Mouse (Mus musculus) neural tube, embryonic 15.5 days (tissue): ENCODE data around the gene Gm47289. TPM values are rescaled to one million over a fixed set of nuclear protein-coding genes. Genes with fewer than 3 reads are reported as not detected.

Source experiments
- ATAC-seq: fragments of 200-750 bp; cut with Nextera tagmentation; 2 replicates; pipeline ENCODE4 v1.8.0; 2017; ENCODE audit warnings: mild to moderate bottlenecking, moderate TSS enrichment, moderate library complexity; ENCODE audit not compliant: low FRiP score
- H3K27ac ChIP-seq: fragments of 300-500 bp; sonication (generic); replicated peaks from 2 replicates; pipeline ENCODE4 v1.5.1; 2015; ENCODE audit warnings: mild to moderate bottlenecking, inconsistent platforms
- H3K27me3 ChIP-seq: fragments of 300-500 bp; sonication (generic); replicated peaks from 2 replicates; pipeline ENCODE4 v1.6.1; 2015; ENCODE audit warnings: inconsistent platforms
- H3K36me3 ChIP-seq: fragments of 300-500 bp; sonication (generic); 2 replicates; pipeline ENCODE4 v1.6.1; 2015; ENCODE audit warnings: inconsistent platforms
- H3K4me1 ChIP-seq: fragments of 300-500 bp; sonication (generic); 2 replicates; pipeline ENCODE4 v1.6.1; 2015; ENCODE audit warnings: inconsistent platforms
- H3K4me2 ChIP-seq: fragments of 300-500 bp; sonication (generic); 2 replicates; pipeline ENCODE4 v1.6.1; 2015; ENCODE audit warnings: inconsistent platforms, mild to moderate bottlenecking, moderate library complexity
- H3K4me3 ChIP-seq: fragments of 300-500 bp; sonication (generic); replicated peaks from 2 replicates; pipeline ENCODE4 v1.5.1; 2015; ENCODE audit warnings: mild to moderate bottlenecking, inconsistent platforms
- H3K9ac ChIP-seq: fragments of 300-500 bp; sonication (generic); replicated peaks from 2 replicates; pipeline ENCODE4 v1.6.1; 2015; ENCODE audit warnings: mild to moderate bottlenecking, inconsistent platforms
- H3K9me3 ChIP-seq: fragments of 300-500 bp; sonication (generic); replicated peaks from 2 replicates; pipeline ENCODE4 v1.6.1; 2016; ENCODE audit warnings: inconsistent platforms
- WGBS: fragments of 180-500 bp; shearing (Covaris S2); methylation state at CpG from one replicate; pipeline ENCODE4 v1.1.7; 2015; ENCODE audit warnings: mixed read lengths; 5-methylcytosine and 5-hydroxymethylcytosine counted together
- polyA plus RNA-seq: library from polyadenylated mRNA; unstranded; fragments of >200 nt; fragmentation: Nextera tagmentation; extraction: Ambion mirVana; gene quantifications from 2 replicates; pipeline ENCODE4 v1.2.1, GENCODE M21; 2015

Gene Gm47289
- polyA plus RNA-seq, 1 experiment from 2014 or later: not detected

GRCm38 (mm10) chr9:119143372-119143771, 15.6 kb upstream of the Gm47289 start:
- H3K9ac ChIP-seq: no peak overlapping the region
- H3K36me3 ChIP-seq: no peaks in the 10 kb centered on the region
- no peaks in the 10 kb centered on the region for H3K27me3 ChIP-seq
- H3K4me1 ChIP-seq: no peaks in the 10 kb centered on the region
- no peak overlapping the region for H3K27ac ChIP-seq
- ATAC-seq: no peak
- no peak overlapping the region for H3K4me2 ChIP-seq
- H3K4me3 ChIP-seq: no peak overlapping the region
- WGBS: 76% methylated on average over 9 of the region's 9 CpGs
- no peaks in the 10 kb centered on the region for H3K9me3 ChIP-seq

DNA sequence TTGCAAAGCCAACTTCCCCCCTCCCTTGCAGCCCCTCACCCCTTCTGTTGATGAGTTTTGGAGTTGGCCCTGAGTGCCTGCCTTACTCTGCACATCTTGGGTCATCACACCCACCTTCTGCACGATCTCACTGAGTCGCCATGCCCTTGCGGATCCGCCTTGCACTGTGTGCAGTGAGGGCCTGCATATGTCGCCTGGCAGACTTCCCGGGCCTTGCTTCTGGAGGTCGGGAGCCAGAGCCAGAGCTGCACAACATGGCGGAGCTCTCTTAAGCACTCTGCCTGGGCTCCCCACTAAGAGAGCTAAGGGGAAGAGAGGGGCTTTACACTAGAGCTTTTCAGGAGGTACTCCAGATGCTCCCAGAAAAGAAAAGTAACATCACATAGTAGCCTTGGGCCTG, 14.3 kb upstream of the Gm47289 start:
- Histone ChIP-seq H3K27me3 (no peaks in the 10 kb centered on the region), H3K4me1 (no peaks in the 10 kb centered on the region), H3K27ac (no peak overlapping the region), H3K4me3 (no peak overlapping the region), H3K4me2 (no peak overlapping the region), H3K36me3 (no peaks in the 10 kb centered on the region), H3K9me3 (no peaks in the 10 kb centered on the region), H3K9ac (no peak overlapping the region)
- WGBS: 77% methylated on average over 8 of the region's 8 CpGs
- no peak for ATAC-seq

DNA sequence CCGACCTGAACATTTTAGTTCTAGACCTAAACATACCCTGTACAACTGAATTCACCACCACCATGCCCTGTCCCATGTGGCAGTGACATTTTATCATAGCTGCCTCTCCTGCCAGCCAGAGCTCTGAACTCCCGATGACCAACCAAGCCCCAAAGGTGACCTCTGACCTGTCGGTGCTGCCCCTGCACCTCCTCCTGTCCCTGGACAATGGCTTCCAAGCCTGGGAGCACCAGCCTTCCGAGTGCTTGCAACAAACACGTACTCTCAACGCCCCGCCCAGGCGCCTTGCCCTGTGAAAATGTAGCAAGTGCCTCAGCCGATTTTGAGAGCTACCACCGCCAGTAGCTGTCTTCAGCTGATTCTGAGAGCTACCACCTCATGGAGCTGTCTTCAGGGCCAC, 13.8 kb upstream of the Gm47289 start:
- Histone ChIP-seq H3K9ac (no peak overlapping the region), H3K27me3 (no peaks in the 10 kb centered on the region), H3K27ac (no peak overlapping the region), H3K9me3 (no peaks in the 10 kb centered on the region), H3K4me1 (no peaks in the 10 kb centered on the region), H3K4me2 (no peak overlapping the region), H3K36me3 (no peaks in the 10 kb centered on the region), H3K4me3 (no peak overlapping the region)
- no peak for ATAC-seq
- WGBS: 67% methylated on average over 10 of the region's 10 CpGs

- Histone ChIP-seq H3K27me3 (no peaks in the 10 kb centered on the region), H3K4me2 (no peak overlapping the region), H3K4me3 (no peak overlapping the region), H3K9ac (no peak overlapping the region), H3K9me3 (no peaks in the 10 kb centered on the region), H3K27ac (no peak overlapping the region), H3K36me3 (no peaks in the 10 kb centered on the region), H3K4me1 (no peaks in the 10 kb centered on the region)
- WGBS: 72% methylated on average over 6 of the region's 6 CpGs
- ATAC-seq: no peak
Measured at GRCm38 (mm10) chr9:119145638-119146037, 13.3 kb upstream of the Gm47289 start.

DNA sequence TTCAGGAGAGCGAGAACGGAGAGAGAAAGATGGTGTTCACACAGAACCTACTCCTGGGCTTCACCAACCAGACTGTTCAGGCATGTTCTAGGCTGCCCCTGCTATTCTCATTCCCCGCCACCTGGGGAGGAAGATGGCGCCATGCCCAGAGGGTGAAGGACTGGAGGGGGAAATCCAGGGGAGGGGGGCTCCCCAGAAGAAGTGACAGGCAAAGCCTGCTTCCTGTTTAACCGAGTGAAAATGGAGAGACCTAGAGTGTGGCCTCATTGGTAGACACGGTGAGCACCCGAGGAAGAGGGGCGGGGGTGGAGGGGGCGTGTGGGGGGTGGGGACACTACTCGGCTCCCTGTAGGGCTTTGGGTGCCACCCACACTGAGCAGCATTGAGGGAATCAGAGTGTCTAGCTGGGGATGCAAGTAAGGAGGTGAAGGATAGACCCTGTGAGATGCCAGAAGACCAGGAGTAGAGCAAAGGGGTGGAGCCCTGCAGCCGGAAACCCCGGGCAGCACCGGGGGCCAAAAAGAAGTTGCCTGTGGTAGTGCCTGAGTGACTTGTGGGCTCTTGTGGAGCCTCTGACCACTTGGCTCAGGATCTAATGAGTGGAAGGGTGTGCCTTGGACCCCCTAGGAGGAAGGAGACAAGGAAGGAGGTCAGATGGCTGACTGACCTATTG, 12.7 kb upstream of the Gm47289 start:
- H3K9ac ChIP-seq: no peak overlapping the region
- no peaks in the 10 kb centered on the region for H3K27me3 ChIP-seq
- WGBS: 81% methylated on average over 13 of the region's 13 CpGs
- H3K9me3 ChIP-seq: no peaks in the 10 kb centered on the region
- H3K4me2 ChIP-seq: no peak overlapping the region
- no peak overlapping the region for H3K27ac ChIP-seq
- no peak overlapping the region for H3K4me3 ChIP-seq
- no peaks in the 10 kb centered on the region for H3K36me3 ChIP-seq
- no peak for ATAC-seq
- H3K4me1 ChIP-seq: no peaks in the 10 kb centered on the region

DNA sequence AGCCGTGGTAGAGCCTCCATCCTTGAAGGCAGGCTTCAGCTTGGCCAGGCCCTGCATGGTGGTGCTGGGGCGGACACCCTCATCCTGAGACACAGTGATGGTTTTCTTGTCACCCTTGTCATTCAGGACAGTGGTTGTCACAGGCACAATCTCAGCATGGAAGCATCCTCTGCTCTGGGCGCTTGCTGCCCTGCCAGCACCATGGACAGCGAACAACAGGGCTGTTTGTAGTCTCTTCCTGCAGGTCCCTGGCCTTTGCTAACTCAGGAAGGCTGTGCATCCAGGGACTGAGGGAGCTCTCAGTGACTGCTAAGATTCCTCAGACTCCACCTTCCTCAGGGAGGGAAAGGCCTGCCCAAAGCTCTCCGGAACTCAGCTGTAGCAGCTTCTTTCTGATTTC, 9.4 kb upstream of the Gm47289 start:
- H3K36me3 ChIP-seq: no peaks in the 10 kb centered on the region
- 35% methylated on average over 5 of the region's 5 CpGs for WGBS
- no peak overlapping the region for H3K27ac ChIP-seq
- H3K4me3 ChIP-seq: no peak overlapping the region
- no peak for ATAC-seq
- H3K9ac ChIP-seq: no peak overlapping the region
- H3K27me3 ChIP-seq: no peaks in the 10 kb centered on the region
- no peaks in the 10 kb centered on the region for H3K4me1 ChIP-seq
- H3K9me3 ChIP-seq: no peaks in the 10 kb centered on the region
- no peak overlapping the region for H3K4me2 ChIP-seq

DNA sequence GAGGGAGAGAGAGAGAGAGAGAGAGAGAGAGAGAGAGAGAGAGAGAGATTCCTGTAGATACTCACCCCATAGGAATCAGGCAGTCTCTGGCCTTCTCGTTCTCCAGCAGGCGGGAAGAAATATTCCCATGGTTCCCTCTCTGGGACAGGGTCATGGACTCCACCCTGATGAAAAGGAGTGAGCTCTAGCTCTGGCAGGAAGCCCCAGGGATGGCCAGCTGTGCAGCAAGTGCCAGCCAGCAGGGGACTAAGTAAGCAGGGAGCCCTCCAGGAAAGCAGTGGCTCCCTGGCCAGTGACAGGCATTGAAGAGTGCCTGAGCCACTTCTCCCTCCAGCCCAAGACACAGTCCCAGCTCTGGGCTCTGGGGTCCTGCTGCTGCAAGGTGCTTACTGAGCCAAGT, 7.2 kb upstream of the Gm47289 start:
- WGBS: 73% methylated on average over 2 of the region's 2 CpGs
- H3K4me1 ChIP-seq: peaks cover 10% of the 10 kb centered on the region
- H3K4me3 ChIP-seq: no peak overlapping the region
- no peak overlapping the region for H3K9ac ChIP-seq
- no peak for ATAC-seq
- no peak overlapping the region for H3K4me2 ChIP-seq
- H3K36me3 ChIP-seq: no peaks in the 10 kb centered on the region
- H3K27ac ChIP-seq: no peak overlapping the region
- H3K27me3 ChIP-seq: peaks cover 12% of the 10 kb centered on the region
- no peaks in the 10 kb centered on the region for H3K9me3 ChIP-seq

GRCm38 (mm10) chr9:119155416-119155815, 3.5 kb upstream of the Gm47289 start:
- peaks cover 20% of the 10 kb centered on the region for H3K27me3 ChIP-seq
- H3K9ac ChIP-seq: no peak overlapping the region
- H3K9me3 ChIP-seq: no peaks in the 10 kb centered on the region
- no peak for ATAC-seq
- no peak overlapping the region for H3K4me3 ChIP-seq
- no peak overlapping the region for H3K27ac ChIP-seq
- H3K36me3 ChIP-seq: no peaks in the 10 kb centered on the region
- no peak overlapping the region for H3K4me2 ChIP-seq
- H3K4me1 ChIP-seq: peaks cover 11% of the 10 kb centered on the region
- 86% methylated on average over 8 of the region's 8 CpGs for WGBS

GRCm38 (mm10) chr9:119155826-119156225, 3.1 kb upstream of the Gm47289 start:
- Histone ChIP-seq H3K4me1 (peaks cover 11% of the 10 kb centered on the region), H3K9me3 (no peaks in the 10 kb centered on the region), H3K36me3 (no peaks in the 10 kb centered on the region), H3K9ac (no peak overlapping the region), H3K4me2 (peak overlapping the region; percentile 70), H3K27ac (no peak overlapping the region), H3K27me3 (peaks cover 20% of the 10 kb centered on the region), H3K4me3 (peak overlapping the region; percentile 57)
- ATAC-seq: 0 out of 2 replicates have a peak, but pooled peaks have one; percentile 15
- WGBS: 61% methylated on average over 7 of the region's 7 CpGs

- H3K4me1 ChIP-seq: peaks cover 11% of the 10 kb centered on the region
- peaks cover 20% of the 10 kb centered on the region for H3K27me3 ChIP-seq
- H3K4me3 ChIP-seq: peak within 1 kb of the TSS; percentile 57
- H3K9me3 ChIP-seq: no peaks in the 10 kb centered on the region
- H3K36me3 ChIP-seq: no peaks in the 10 kb centered on the region
- ATAC-seq: peak; percentile 94
- under 1% methylated on average over 61 of the region's 65 CpGs for WGBS
- peak within 1 kb of the TSS; percentile 70 for H3K4me2 ChIP-seq
- peak within 1 kb of the TSS; percentile 47 for H3K9ac ChIP-seq
- H3K27ac ChIP-seq: no peak within 1 kb of the TSS
Measured at GRCm38 (mm10) chr9:119156278-119157201, 2.4 kb upstream of the Gm47289 start, which contains the start of gene Acaa1b. Gene Acaa1b, minus strand, starts transcription at chr9:119157093.

DNA sequence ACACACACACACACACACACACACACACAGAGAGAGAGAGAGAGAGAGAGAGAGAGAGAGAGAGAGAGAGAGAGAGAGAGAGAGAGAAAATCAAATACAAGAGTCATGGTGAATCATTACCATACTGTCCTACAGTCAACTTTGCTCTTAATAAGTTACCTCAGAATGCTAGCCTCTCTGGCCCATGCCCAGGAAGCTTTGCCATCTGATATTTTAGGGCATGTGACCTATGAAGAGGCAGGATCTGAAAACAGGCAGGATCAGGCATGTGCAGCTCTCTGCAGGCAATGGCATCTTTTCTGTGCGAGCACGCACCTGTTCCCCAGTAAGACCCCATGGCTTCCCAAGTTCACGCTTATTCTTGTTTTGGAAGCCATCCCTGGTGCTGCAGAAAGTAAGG, 1.7 kb downstream of the Gm47289 start:
- Histone ChIP-seq H3K4me3 (no peak overlapping the region), H3K27ac (no peak overlapping the region), H3K4me2 (no peak overlapping the region), H3K9me3 (no peaks in the 10 kb centered on the region), H3K36me3 (no peaks in the 10 kb centered on the region), H3K4me1 (peaks cover 11% of the 10 kb centered on the region), H3K9ac (no peak overlapping the region), H3K27me3 (peaks cover 12% of the 10 kb centered on the region)
- 85% methylated on average over 3 of the region's 3 CpGs for WGBS
- no peak for ATAC-seq

GRCm38 (mm10) chr9:119164743-119165142, 5.8 kb downstream of the Gm47289 start:
- H3K9ac ChIP-seq: no peak overlapping the region
- H3K4me2 ChIP-seq: no peak overlapping the region
- H3K36me3 ChIP-seq: no peaks in the 10 kb centered on the region
- no peak overlapping the region for H3K4me3 ChIP-seq
- no peaks in the 10 kb centered on the region for H3K9me3 ChIP-seq
- ATAC-seq: no peak
- whole genome bisulfite sequencing: 86% methylated on average over 7 of the region's 7 CpGs
- no peaks in the 10 kb centered on the region for H3K4me1 ChIP-seq
- no peaks in the 10 kb centered on the region for H3K27me3 ChIP-seq
- H3K27ac ChIP-seq: no peak overlapping the region
